Mouse (Mus musculus): ENCODE measurements around the gene Zfp217. TPM values are rescaled to one million over a fixed set of nuclear protein-coding genes. Genes with fewer than 3 reads are reported as not detected.

Zfp217 gene
- polyA plus RNA-seq, 1 experiment from 2014 or later, result 0.87 TPM

GRCm38 (mm10) chr2:170131981-170132460 lies 15.9 kb downstream of the Zfp217 start:
- 5% methylated on average over 10 of the region's 10 CpGs for WGBS
- H3K36me3 ChIP-seq (ENCODE audit: control insufficient read depth, insufficient read depth, low read length), result no peaks in the 10 kb centered on the region
- ATAC-seq, result no peak
- no peak overlapping the region for H3K9ac ChIP-seq (ENCODE audit: low read depth, low read length)
- peak overlapping the region; percentile 61 for H3K4me2 ChIP-seq (ENCODE audit: low read length)
- no peaks in the 10 kb centered on the region for H3K9me3 ChIP-seq (replicated peaks; ENCODE audit: control insufficient read depth, low read length, poor library complexity, severe bottlenecking)
- H3K4me3 ChIP-seq (ENCODE audit: low read depth, low read length), result peak overlapping the region; percentile 73
- peaks cover 19% of the 10 kb centered on the region for H3K4me1 ChIP-seq (ENCODE audit: control insufficient read depth, insufficient read depth, low read length)
- peaks cover 2% of the 10 kb centered on the region; the same call in 1 of the 2 replicates for H3K27me3 ChIP-seq (ENCODE audit: control insufficient read depth, insufficient read depth, low read depth, low read length)
- no peak overlapping the region for H3K27ac ChIP-seq (ENCODE audit: low read length)

GRCm38 (mm10) chr2:170130780-170131645 lies 16.9 kb downstream of the Zfp217 start:
- WGBS, result 0% methylated on average over 75 of the region's 122 CpGs
- ATAC-seq, result peak; percentile 87
- peaks cover 19% of the 10 kb centered on the region for H3K4me1 ChIP-seq (ENCODE audit: control insufficient read depth, insufficient read depth, low read length)

GRCm38 (mm10) chr2:170129923-170130779 lies 17.8 kb downstream of the Zfp217 start:
- H3K4me1 ChIP-seq (ENCODE audit: control insufficient read depth, insufficient read depth, low read length), result peaks cover 19% of the 10 kb centered on the region
- peak overlapping the region; percentile 61 for H3K4me2 ChIP-seq (ENCODE audit: low read length)
- H3K9ac ChIP-seq (ENCODE audit: low read depth, low read length), result peak overlapping the region; percentile 76
- peak overlapping the region; percentile 73 for H3K4me3 ChIP-seq (ENCODE audit: low read depth, low read length)
- H3K9me3 ChIP-seq (replicated peaks; ENCODE audit: control insufficient read depth, low read length, poor library complexity, severe bottlenecking), result no peaks in the 10 kb centered on the region
- H3K27me3 ChIP-seq (ENCODE audit: control insufficient read depth, insufficient read depth, low read depth, low read length), result peaks cover 2% of the 10 kb centered on the region; the same call in 1 of the 2 replicates
- peak; percentile 43 for ATAC-seq
- H3K27ac ChIP-seq (ENCODE audit: low read length), result peak overlapping the region; percentile 44
- H3K36me3 ChIP-seq (ENCODE audit: control insufficient read depth, insufficient read depth, low read length), result no peaks in the 10 kb centered on the region
- under 1% methylated on average over 44 of the region's 48 CpGs for WGBS

More at GRCm38 (mm10) chr2:170130780-170131645, 16.9 kb downstream of the Zfp217 start:
- peak overlapping the region; percentile 44 for H3K27ac ChIP-seq (ENCODE audit: low read length)
- peaks cover 2% of the 10 kb centered on the region; the same call in 1 of the 2 replicates for H3K27me3 ChIP-seq (ENCODE audit: control insufficient read depth, insufficient read depth, low read depth, low read length)
- H3K9ac ChIP-seq (ENCODE audit: low read depth, low read length), result peak overlapping the region; percentile 76
- no peaks in the 10 kb centered on the region for H3K36me3 ChIP-seq (ENCODE audit: control insufficient read depth, insufficient read depth, low read length)
- H3K4me3 ChIP-seq (ENCODE audit: low read depth, low read length), result peak overlapping the region; percentile 73
- no peaks in the 10 kb centered on the region for H3K9me3 ChIP-seq (replicated peaks; ENCODE audit: control insufficient read depth, low read length, poor library complexity, severe bottlenecking)
- peak overlapping the region; percentile 61 for H3K4me2 ChIP-seq (ENCODE audit: low read length)

- Histone ChIP-seq H3K27ac (ENCODE audit: low read length) (no peak overlapping the region), H3K9me3 (replicated peaks; ENCODE audit: control insufficient read depth, low read length, poor library complexity, severe bottlenecking) (no peaks in the 10 kb centered on the region), H3K27me3 (ENCODE audit: control insufficient read depth, insufficient read depth, low read depth, low read length) (no peaks in the 10 kb centered on the region), H3K4me2 (ENCODE audit: low read length) (peak overlapping the region; percentile 61), H3K4me3 (ENCODE audit: low read depth, low read length) (peak overlapping the region; percentile 73; the same call in 1 of the 2 replicates), H3K9ac (ENCODE audit: low read depth, low read length) (no peak overlapping the region), H3K36me3 (ENCODE audit: control insufficient read depth, insufficient read depth, low read length) (no peaks in the 10 kb centered on the region), H3K4me1 (ENCODE audit: control insufficient read depth, insufficient read depth, low read length) (peaks cover 19% of the 10 kb centered on the region)
- WGBS, result 14% methylated on average over 5 of the region's 5 CpGs
- ATAC-seq, result no peak
Observed at GRCm38 (mm10) chr2:170129248-170129922, 18.5 kb downstream of the Zfp217 start.

GRCm38 (mm10) chr2:170128461-170129247 lies 19.2 kb downstream of the Zfp217 start:
- no peak overlapping the region for H3K27ac ChIP-seq (ENCODE audit: low read length)

GRCm38 (mm10) chr2:170127523-170127922 lies 20.4 kb downstream of the Zfp217 start:
- WGBS, result 42% methylated on average over 3 of the region's 3 CpGs
- Histone ChIP-seq H3K27me3 (ENCODE audit: control insufficient read depth, insufficient read depth, low read depth, low read length) (no peaks in the 10 kb centered on the region), H3K27ac (ENCODE audit: low read length) (no peak overlapping the region), H3K9me3 (replicated peaks; ENCODE audit: control insufficient read depth, low read length, poor library complexity, severe bottlenecking) (no peaks in the 10 kb centered on the region), H3K4me3 (ENCODE audit: low read depth, low read length) (no peak overlapping the region), H3K4me2 (ENCODE audit: low read length) (no peak overlapping the region), H3K9ac (ENCODE audit: low read depth, low read length) (no peak overlapping the region), H3K36me3 (ENCODE audit: control insufficient read depth, insufficient read depth, low read length) (no peaks in the 10 kb centered on the region), H3K4me1 (ENCODE audit: control insufficient read depth, insufficient read depth, low read length) (peaks cover 13% of the 10 kb centered on the region)
- ATAC-seq, result no peak

More at GRCm38 (mm10) chr2:170128461-170129247, 19.2 kb downstream of the Zfp217 start:
- Histone ChIP-seq H3K4me1 (ENCODE audit: control insufficient read depth, insufficient read depth, low read length) (peaks cover 19% of the 10 kb centered on the region), H3K4me2 (ENCODE audit: low read length) (no peak overlapping the region), H3K27me3 (ENCODE audit: control insufficient read depth, insufficient read depth, low read depth, low read length) (no peaks in the 10 kb centered on the region), H3K9ac (ENCODE audit: low read depth, low read length) (no peak overlapping the region), H3K4me3 (ENCODE audit: low read depth, low read length) (no peak overlapping the region), H3K9me3 (replicated peaks; ENCODE audit: control insufficient read depth, low read length, poor library complexity, severe bottlenecking) (no peaks in the 10 kb centered on the region), H3K36me3 (ENCODE audit: control insufficient read depth, insufficient read depth, low read length) (no peaks in the 10 kb centered on the region)
- ATAC-seq, result no peak
- WGBS, result 23% methylated on average over 7 of the region's 7 CpGs

GRCm38 (mm10) chr2:170126266-170126665 lies 21.6 kb downstream of the Zfp217 start:
- H3K27ac ChIP-seq (ENCODE audit: low read length), result no peak overlapping the region
- no peaks in the 10 kb centered on the region for H3K27me3 ChIP-seq (ENCODE audit: control insufficient read depth, insufficient read depth, low read depth, low read length)
- H3K4me3 ChIP-seq (ENCODE audit: low read depth, low read length), result no peak overlapping the region
- no peak for ATAC-seq
- peaks cover 9% of the 10 kb centered on the region; the same call in 1 of the 2 replicates for H3K4me1 ChIP-seq (ENCODE audit: control insufficient read depth, insufficient read depth, low read length)
- no peak overlapping the region for H3K9ac ChIP-seq (ENCODE audit: low read depth, low read length)
- H3K9me3 ChIP-seq (replicated peaks; ENCODE audit: control insufficient read depth, low read length, poor library complexity, severe bottlenecking), result no peaks in the 10 kb centered on the region
- no peaks in the 10 kb centered on the region for H3K36me3 ChIP-seq (ENCODE audit: control insufficient read depth, insufficient read depth, low read length)
- no peak overlapping the region for H3K4me2 ChIP-seq (ENCODE audit: low read length)
- WGBS, result 100% methylated on average over 1 of the region's 1 CpGs

- Histone ChIP-seq H3K4me3 (ENCODE audit: low read depth, low read length) (no peak overlapping the region), H3K27ac (ENCODE audit: low read length) (no peak overlapping the region), H3K4me1 (ENCODE audit: control insufficient read depth, insufficient read depth, low read length) (peaks cover 1% of the 10 kb centered on the region; the same call in 1 of the 2 replicates), H3K27me3 (ENCODE audit: control insufficient read depth, insufficient read depth, low read depth, low read length) (no peaks in the 10 kb centered on the region), H3K9me3 (replicated peaks; ENCODE audit: control insufficient read depth, low read length, poor library complexity, severe bottlenecking) (no peaks in the 10 kb centered on the region), H3K36me3 (ENCODE audit: control insufficient read depth, insufficient read depth, low read length) (0 out of 2 replicates have a peak, but pooled peaks cover 3% of the 10 kb centered on the region), H3K4me2 (ENCODE audit: low read length) (no peak overlapping the region), H3K9ac (ENCODE audit: low read depth, low read length) (no peak overlapping the region)
- ATAC-seq, result no peak
- WGBS, result 88% methylated on average over 7 of the region's 7 CpGs
Observed at GRCm38 (mm10) chr2:170122197-170122596, 25.7 kb downstream of the Zfp217 start.

Measured in midbrain, embryonic 16.5 days (tissue).